Mouse (Mus musculus) fibroblast of lung, adult 2 months (primary cell): ENCODE data around the gene Cds2.
"Not testable (repeated sequence)": the region's sequence is repeated elsewhere in the genome, so short reads cannot be mapped to it uniquely, and the experiment has no call there.

Experiments used
- DNase-seq: peaks from one replicate; pipeline ENCODE4 v3.0.0-alpha.2; 2011; ENCODE audit warnings: low read depth

Cds2 gene

GRCm38 (mm10) chr2:132262879-132263398, at the start of gene Cds2:
Gene Cds2 (plus strand): TSS chr2:132263148.
- DNase-seq, result peak; percentile 96

- DNase-seq, result peak; percentile 40
These were observed 41.3 kb upstream of the Cds2 start for GRCm38 (mm10) chr2:132221611-132222073.

GRCm38 (mm10) chr2:132224359-132224758, 38.6 kb upstream of the Cds2 start:
- DNase-seq, result no peak

GRCm38 (mm10) chr2:132232413-132232945, 30.5 kb upstream of the Cds2 start:
- DNase-seq, result no peak

- no peak for DNase-seq
These were observed 28.8 kb upstream of the Cds2 start for GRCm38 (mm10) chr2:132233985-132234765.

- no peak for DNase-seq
These were observed 27.7 kb upstream of the Cds2 start for GRCm38 (mm10) chr2:132235291-132235690.

GRCm38 (mm10) chr2:132235975-132236374, 27.0 kb upstream of the Cds2 start:
- DNase-seq, result no peak

GRCm38 (mm10) chr2:132239434-132239833, 23.5 kb upstream of the Cds2 start:
- DNase-seq, result not testable (repeated sequence)

- not testable (repeated sequence) for DNase-seq
These were observed 22.5 kb upstream of the Cds2 start for GRCm38 (mm10) chr2:132240457-132240856.

GRCm38 (mm10) chr2:132243370-132243769, 19.6 kb upstream of the Cds2 start:
- DNase-seq, result no peak

- DNase-seq, result peak; percentile 83
These were observed 15.2 kb upstream of the Cds2 start, which contains the start of gene Tmem230 for GRCm38 (mm10) chr2:132247539-132248313. Gene Tmem230 (minus strand): TSS chr2:132247807.

- no peak for DNase-seq
These were observed 11.0 kb upstream of the Cds2 start for GRCm38 (mm10) chr2:132251911-132252310.

- DNase-seq, result peak; percentile 96
These were observed 10.1 kb upstream of the Cds2 start, which contains the start of gene Pcna for GRCm38 (mm10) chr2:132252542-132253528. Gene Pcna (minus strand): TSS chr2:132253314.

GRCm38 (mm10) chr2:132253603-132254002, 9.3 kb upstream of the Cds2 start:
- no peak for DNase-seq

- DNase-seq, result no peak
These were observed 5.4 kb upstream of the Cds2 start for GRCm38 (mm10) chr2:132257350-132258068.

GRCm38 (mm10) chr2:132260601-132261000, 2.3 kb upstream of the Cds2 start:
- DNase-seq, result no peak

- no peak for DNase-seq
These were observed 773 bp upstream of the Cds2 start for GRCm38 (mm10) chr2:132262175-132262574.

GRCm38 (mm10) chr2:132263421-132264265, 695 bp downstream of the Cds2 start:
- DNase-seq, result no peak

- no peak for DNase-seq
These were observed 1.3 kb downstream of the Cds2 start for GRCm38 (mm10) chr2:132264266-132264710.
